Mouse (Mus musculus) liver, embryonic 14.5 days (tissue): ENCODE measurements around the gene Zfp326.

Experiments used
- CTCF ChIP-seq: IDR thresholded peaks from 2 replicates; pipeline ENCODE4 v1.5.1; 2016; ENCODE audit warnings: antibody characterized with exemption, low read depth, control low read depth
- EP300 ChIP-seq: IDR thresholded peaks from 2 replicates; pipeline ENCODE4 v1.6.1; 2016; ENCODE audit warnings: antibody characterized with exemption, low read depth

GRCm38 (mm10) chr5:105941951-105942350, 65.6 kb downstream of the Zfp326 start:
- TF ChIP-seq CTCF: no peak
- TF ChIP-seq EP300: no peak
